Mouse (Mus musculus) midbrain, postnatal 0 days (tissue): ENCODE measurements around the gene Il17rd. TPM values are rescaled to one million over a fixed set of nuclear protein-coding genes. Genes with fewer than 3 reads are reported as not detected.
A peak's percentile ranks its signal among the peaks of the same experiment; 100 is the strongest.

ENCODE experiments used
- ATAC-seq: fragments of 200-750 bp; cut with Nextera tagmentation; 2 replicates; pipeline ENCODE4 v1.8.0; 2017; ENCODE audit warnings: moderate number of reproducible peaks, mild to moderate bottlenecking, moderate TSS enrichment, moderate library complexity; ENCODE audit not compliant: low FRiP score
- DNase-seq: peaks from one replicate; pipeline ENCODE4 v3.0.0-alpha.2; 2015; ENCODE audit warnings: low spot score
- H3K27ac ChIP-seq: fragments of 300-500 bp; sonication (generic); 2 replicates; pipeline ENCODE4 v1.5.1; 2014; ENCODE audit warnings: low read depth, mild to moderate bottlenecking, low read length, mixed read lengths
- H3K27me3 ChIP-seq: fragments of 300-500 bp; sonication (generic); 2 replicates; pipeline ENCODE4 v1.6.1; 2014; ENCODE audit warnings: low read length, control low read depth, mixed read lengths; ENCODE audit not compliant: insufficient read depth
- H3K36me3 ChIP-seq: fragments of 300-500 bp; sonication (generic); 2 replicates; pipeline ENCODE4 v1.6.1; 2014; ENCODE audit warnings: low read length, control low read depth, mixed read lengths; ENCODE audit not compliant: insufficient read depth
- H3K4me1 ChIP-seq: fragments of 300-500 bp; sonication (generic); 2 replicates; pipeline ENCODE4 v1.6.1; 2014; ENCODE audit warnings: mild to moderate bottlenecking, control low read depth, antibody characterized with exemption, low read length, mixed read lengths; ENCODE audit not compliant: insufficient read depth
- H3K4me2 ChIP-seq: fragments of 300-500 bp; sonication (generic); 2 replicates; pipeline ENCODE4 v1.6.1; 2014; ENCODE audit warnings: low read depth, mild to moderate bottlenecking, low read length, mixed read lengths; ENCODE audit not compliant: poor library complexity, severe bottlenecking
- H3K4me3 ChIP-seq: fragments of 300-500 bp; sonication (generic); 2 replicates; pipeline ENCODE4 v1.5.1; 2014; ENCODE audit warnings: low read depth, mild to moderate bottlenecking, low read length, moderate library complexity
- H3K9ac ChIP-seq: fragments of 300-500 bp; sonication (generic); replicated peaks from 2 replicates; pipeline ENCODE4 v1.6.1; 2014; ENCODE audit warnings: mild to moderate bottlenecking, low read length, moderate library complexity, mixed read lengths; ENCODE audit not compliant: poor library complexity, severe bottlenecking
- H3K9me3 ChIP-seq: fragments of 300-500 bp; sonication (generic); 2 replicates; pipeline ENCODE4 v1.6.1; 2016; ENCODE audit warnings: low read length, control low read depth
- CTCF ChIP-seq: IDR thresholded peaks from 2 replicates; pipeline ENCODE4 v1.5.1; 2016; ENCODE audit warnings: antibody characterized with exemption, mild to moderate bottlenecking
- WGBS: fragments of 180-500 bp; shearing (Covaris S2); extraction: QIAGEN DNeasy Blood & Tissue Kit; methylation state at CpG from one replicate; pipeline ENCODE4 v1.1.7; 2014; 5-methylcytosine and 5-hydroxymethylcytosine counted together
- polyA plus RNA-seq: library from polyadenylated mRNA; unstranded; fragments of >200 nt; fragmentation: Nextera tagmentation; extraction: Ambion mirVana; gene quantifications from 2 replicates; pipeline ENCODE4 v1.2.1, GENCODE M21; 2015
- total RNA-seq: library from RNA; depleted of rRNA; stranded (reverse); fragments of >200 nt; gene quantifications from 2 replicates; pipeline ENCODE4 v1.2.3, GENCODE M21; 2014

Gene Il17rd
- total and polyA plus RNA-seq, 2 experiments from 2014 or later = 1.5 to 9.1 TPM

- Histone ChIP-seq H3K27ac (no peak overlapping the region), H3K4me2 (no peak overlapping the region), H3K4me3 (no peak overlapping the region), H3K9me3 (no peaks in the 10 kb centered on the region), H3K4me1 (no peaks in the 10 kb centered on the region), H3K27me3 (no peaks in the 10 kb centered on the region), H3K36me3 (no peaks in the 10 kb centered on the region), H3K9ac (no peak overlapping the region)
- no peak for DNase-seq
- TF ChIP-seq CTCF = no peak
- ATAC-seq = no peak
- 87% methylated on average over 4 of the region's 4 CpGs for WGBS
Observed at GRCm38 (mm10) chr14:27024664-27025063, 14.1 kb upstream of the Il17rd start.

- 2% methylated on average over 15 of the region's 15 CpGs for WGBS
- Histone ChIP-seq H3K4me2 (no peak overlapping the region), H3K4me1 (no peaks in the 10 kb centered on the region), H3K9me3 (no peaks in the 10 kb centered on the region), H3K4me3 (no peak overlapping the region), H3K27ac (0 out of 2 replicates have a peak overlapping the region, but pooled peaks have one; percentile 43), H3K27me3 (no peaks in the 10 kb centered on the region), H3K36me3 (no peaks in the 10 kb centered on the region), H3K9ac (no peak overlapping the region)
- ATAC-seq (peak; percentile 70; the same call in 1 of the 2 replicates), DNase-seq (peak; percentile 94)
- peak; percentile 89 for TF ChIP-seq CTCF
Observed at GRCm38 (mm10) chr14:27029771-27030173, 9.0 kb upstream of the Il17rd start.

GRCm38 (mm10) chr14:27031142-27031541 lies 7.6 kb upstream of the Il17rd start:
- peak; percentile 85 for TF ChIP-seq CTCF
- no peak overlapping the region for H3K9ac ChIP-seq
- no peak overlapping the region for H3K27ac ChIP-seq
- no peaks in the 10 kb centered on the region for H3K4me1 ChIP-seq
- H3K4me3 ChIP-seq = no peak overlapping the region
- H3K36me3 ChIP-seq = no peaks in the 10 kb centered on the region
- 7% methylated on average over 4 of the region's 4 CpGs for WGBS
- H3K9me3 ChIP-seq = no peaks in the 10 kb centered on the region
- peak; percentile 45 for DNase-seq
- H3K4me2 ChIP-seq = no peak overlapping the region
- no peak for ATAC-seq
- no peaks in the 10 kb centered on the region for H3K27me3 ChIP-seq

GRCm38 (mm10) chr14:27037513-27037912 lies 1.2 kb upstream of the Il17rd start:
- H3K9me3 ChIP-seq = no peaks in the 10 kb centered on the region
- H3K4me1 ChIP-seq = no peaks in the 10 kb centered on the region
- DNase-seq (no peak), ATAC-seq (no peak)
- 76% methylated on average over 1 of the region's 1 CpGs for WGBS
- H3K36me3 ChIP-seq = no peaks in the 10 kb centered on the region
- TF ChIP-seq CTCF = peak; percentile 53
- H3K27me3 ChIP-seq = peaks cover 6% of the 10 kb centered on the region
- H3K4me3 ChIP-seq = no peak overlapping the region
- H3K27ac ChIP-seq = no peak overlapping the region
- no peak overlapping the region for H3K9ac ChIP-seq
- H3K4me2 ChIP-seq = no peak overlapping the region

- peak; percentile 77 for ATAC-seq
- peak overlapping the region; percentile 74 for H3K9ac ChIP-seq
- DNase-seq = peak; percentile 45
- H3K4me1 ChIP-seq = no peaks in the 10 kb centered on the region; the same call in 1 of the 2 replicates
- peak overlapping the region; percentile 96 for H3K4me3 ChIP-seq
- no peak overlapping the region for H3K27ac ChIP-seq
- peak overlapping the region; percentile 98 for H3K4me2 ChIP-seq
- H3K36me3 ChIP-seq = no peaks in the 10 kb centered on the region
- peaks cover 6% of the 10 kb centered on the region for H3K27me3 ChIP-seq
- WGBS = 1% methylated on average over 55 of the region's 59 CpGs
- TF ChIP-seq CTCF = no peak
- no peaks in the 10 kb centered on the region for H3K9me3 ChIP-seq
Observed at GRCm38 (mm10) chr14:27039281-27040248, 824 bp downstream of the Il17rd start.

GRCm38 (mm10) chr14:27040451-27040850 lies 1.7 kb downstream of the Il17rd start:
- peak overlapping the region; percentile 96 for H3K4me3 ChIP-seq
- H3K4me2 ChIP-seq = peak overlapping the region; percentile 98
- no peaks in the 10 kb centered on the region; the same call in 1 of the 2 replicates for H3K4me1 ChIP-seq
- H3K27ac ChIP-seq = no peak overlapping the region
- no peaks in the 10 kb centered on the region for H3K36me3 ChIP-seq
- no peaks in the 10 kb centered on the region for H3K9me3 ChIP-seq
- TF ChIP-seq CTCF = no peak
- no peak overlapping the region for H3K9ac ChIP-seq
- ATAC-seq = no peak
- 22% methylated on average over 12 of the region's 12 CpGs for WGBS
- no peak for DNase-seq
- peaks cover 6% of the 10 kb centered on the region for H3K27me3 ChIP-seq
